Mouse (Mus musculus): ENCODE data around the gene Klf3. TPM values are rescaled to one million over a fixed set of nuclear protein-coding genes. Genes with fewer than 3 reads are reported as not detected.

Gene Klf3
- polyA plus RNA-seq, 2 experiments: 38.2 to 76.0 TPM

GRCm38 (mm10) chr5:64771619-64772018, 31.6 kb upstream of the Klf3 start:
- H3K9ac ChIP-seq (ENCODE audit: low read depth, low read length, severe bottlenecking): no peak overlapping the region
- no peak overlapping the region for H3K4me2 ChIP-seq (replicated peaks; ENCODE audit: low read depth, low read length, severe bottlenecking)
- H3K4me1 ChIP-seq (ENCODE audit: control insufficient read depth, insufficient read depth, low read length): no peaks in the 10 kb centered on the region
- H3K36me3 ChIP-seq (ENCODE audit: control insufficient read depth, insufficient read depth, low read length): no peaks in the 10 kb centered on the region
- H3K9me3 ChIP-seq (ENCODE audit: control insufficient read depth, low read length): no peaks in the 10 kb centered on the region
- H3K27ac ChIP-seq (replicated peaks; ENCODE audit: low read depth, low read length): no peak overlapping the region
- 91% methylated on average over 2 of the region's 2 CpGs for WGBS
- H3K27me3 ChIP-seq (ENCODE audit: control insufficient read depth, insufficient read depth, low read length): no peaks in the 10 kb centered on the region
- ATAC-seq (ENCODE audit: low FRiP score, low read depth) (no peak), DNase-seq (ENCODE audit: low spot score) (no peak)
- no peak overlapping the region for H3K4me3 ChIP-seq (replicated peaks; ENCODE audit: low read length)
- no peak for TF ChIP-seq POLR2A (IDR thresholded peaks at IDR 0.05; ENCODE audit: borderline replicate concordance, extremely low read depth, insufficient read depth, insufficient read length)

DNA sequence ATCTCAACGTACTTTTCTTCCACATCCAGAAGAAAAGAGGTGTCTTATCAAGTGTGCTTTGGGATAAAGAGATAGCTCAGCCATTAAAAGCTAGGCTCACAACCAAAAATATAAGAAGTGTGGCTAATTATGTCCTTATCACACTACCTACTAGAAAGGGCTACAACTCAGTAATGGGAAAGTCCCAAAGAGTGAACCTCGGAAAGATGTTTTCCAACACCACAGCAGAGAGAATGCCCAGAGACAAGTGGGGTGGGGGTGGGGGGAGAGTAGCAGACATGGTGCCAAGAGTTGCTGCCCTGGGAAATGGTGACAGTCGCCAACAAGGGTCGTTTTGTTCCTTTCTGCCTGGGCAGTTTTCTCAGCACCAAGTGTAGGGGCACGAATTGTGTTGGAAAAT, 25.0 kb upstream of the Klf3 start:
- Histone ChIP-seq H3K4me2 (replicated peaks; ENCODE audit: low read depth, low read length, severe bottlenecking) (no peak overlapping the region), H3K4me1 (ENCODE audit: control insufficient read depth, insufficient read depth, low read length) (no peaks in the 10 kb centered on the region), H3K27ac (replicated peaks; ENCODE audit: low read depth, low read length) (no peak overlapping the region), H3K9me3 (ENCODE audit: control insufficient read depth, low read length) (no peaks in the 10 kb centered on the region), H3K4me3 (replicated peaks; ENCODE audit: low read length) (no peak overlapping the region), H3K9ac (ENCODE audit: low read depth, low read length, severe bottlenecking) (no peak overlapping the region), H3K27me3 (ENCODE audit: control insufficient read depth, insufficient read depth, low read length) (no peaks in the 10 kb centered on the region), H3K36me3 (ENCODE audit: control insufficient read depth, insufficient read depth, low read length) (no peaks in the 10 kb centered on the region)
- ATAC-seq (ENCODE audit: low FRiP score, low read depth): no peak
- WGBS: 77% methylated on average over 5 of the region's 5 CpGs
- TF ChIP-seq POLR2A (IDR thresholded peaks at IDR 0.05; ENCODE audit: borderline replicate concordance, extremely low read depth, insufficient read depth, insufficient read length): no peak
- no peak for DNase-seq (ENCODE audit: low spot score)

DNA sequence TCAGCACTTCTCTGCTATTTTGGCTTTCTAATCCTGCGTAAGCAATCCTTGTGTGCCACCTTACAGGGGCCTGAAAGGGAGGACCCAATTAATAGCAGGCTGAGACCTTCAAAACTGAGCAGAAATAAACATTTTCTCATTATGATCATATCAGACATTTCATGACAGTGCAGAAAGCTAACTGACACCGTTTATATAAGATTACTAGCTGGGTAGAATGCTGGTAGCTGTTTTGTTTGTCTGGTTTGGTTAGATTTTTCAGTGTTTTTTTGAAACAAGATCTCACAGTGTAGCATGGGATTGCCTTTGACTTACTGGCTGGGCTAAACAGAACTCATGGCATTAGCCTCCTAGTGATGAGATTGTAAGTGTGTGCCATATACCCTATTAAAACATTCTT, 23.9 kb upstream of the Klf3 start:
- 71% methylated on average over 2 of the region's 2 CpGs for WGBS
- no peak overlapping the region for H3K4me3 ChIP-seq (replicated peaks; ENCODE audit: low read length)
- ATAC-seq (ENCODE audit: low FRiP score, low read depth) (no peak), DNase-seq (ENCODE audit: low spot score) (no peak)
- no peaks in the 10 kb centered on the region for H3K9me3 ChIP-seq (ENCODE audit: control insufficient read depth, low read length)
- no peak overlapping the region for H3K9ac ChIP-seq (ENCODE audit: low read depth, low read length, severe bottlenecking)
- no peaks in the 10 kb centered on the region for H3K27me3 ChIP-seq (ENCODE audit: control insufficient read depth, insufficient read depth, low read length)
- no peak overlapping the region for H3K4me2 ChIP-seq (replicated peaks; ENCODE audit: low read depth, low read length, severe bottlenecking)
- no peaks in the 10 kb centered on the region for H3K4me1 ChIP-seq (ENCODE audit: control insufficient read depth, insufficient read depth, low read length)
- TF ChIP-seq POLR2A (IDR thresholded peaks at IDR 0.05; ENCODE audit: borderline replicate concordance, extremely low read depth, insufficient read depth, insufficient read length): no peak
- H3K36me3 ChIP-seq (ENCODE audit: control insufficient read depth, insufficient read depth, low read length): no peaks in the 10 kb centered on the region
- no peak overlapping the region for H3K27ac ChIP-seq (replicated peaks; ENCODE audit: low read depth, low read length)

DNA sequence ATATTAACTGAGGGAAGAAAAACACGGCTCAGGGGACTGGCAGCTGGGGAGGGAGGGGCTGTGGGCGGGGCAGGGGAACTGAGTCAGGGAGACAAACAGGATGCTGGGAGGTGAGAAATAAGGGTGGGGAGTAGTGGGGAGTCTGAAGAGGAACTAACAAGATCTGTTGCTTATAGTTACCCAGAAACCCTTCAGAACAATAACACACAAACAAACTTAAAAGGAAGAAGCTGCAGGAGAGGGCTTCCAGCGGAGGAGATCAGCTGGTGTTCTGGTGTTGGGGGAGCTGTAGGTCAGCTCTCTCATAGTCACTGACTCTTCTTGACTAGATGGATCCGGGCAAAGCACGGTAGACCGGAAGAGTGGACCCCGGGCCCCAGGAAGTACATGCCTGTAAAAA, 22.4 kb upstream of the Klf3 start:
- Histone ChIP-seq H3K27ac (replicated peaks; ENCODE audit: low read depth, low read length) (no peak overlapping the region), H3K27me3 (ENCODE audit: control insufficient read depth, insufficient read depth, low read length) (no peaks in the 10 kb centered on the region), H3K4me1 (ENCODE audit: control insufficient read depth, insufficient read depth, low read length) (no peaks in the 10 kb centered on the region), H3K4me3 (replicated peaks; ENCODE audit: low read length) (no peak overlapping the region), H3K9me3 (ENCODE audit: control insufficient read depth, low read length) (no peaks in the 10 kb centered on the region), H3K9ac (ENCODE audit: low read depth, low read length, severe bottlenecking) (no peak overlapping the region), H3K4me2 (replicated peaks; ENCODE audit: low read depth, low read length, severe bottlenecking) (no peak overlapping the region), H3K36me3 (ENCODE audit: control insufficient read depth, insufficient read depth, low read length) (no peaks in the 10 kb centered on the region)
- DNase-seq (ENCODE audit: low spot score) (no peak), ATAC-seq (ENCODE audit: low FRiP score, low read depth) (no peak)
- TF ChIP-seq POLR2A (IDR thresholded peaks at IDR 0.05; ENCODE audit: borderline replicate concordance, extremely low read depth, insufficient read depth, insufficient read length): no peak
- WGBS: 79% methylated on average over 7 of the region's 7 CpGs

DNA sequence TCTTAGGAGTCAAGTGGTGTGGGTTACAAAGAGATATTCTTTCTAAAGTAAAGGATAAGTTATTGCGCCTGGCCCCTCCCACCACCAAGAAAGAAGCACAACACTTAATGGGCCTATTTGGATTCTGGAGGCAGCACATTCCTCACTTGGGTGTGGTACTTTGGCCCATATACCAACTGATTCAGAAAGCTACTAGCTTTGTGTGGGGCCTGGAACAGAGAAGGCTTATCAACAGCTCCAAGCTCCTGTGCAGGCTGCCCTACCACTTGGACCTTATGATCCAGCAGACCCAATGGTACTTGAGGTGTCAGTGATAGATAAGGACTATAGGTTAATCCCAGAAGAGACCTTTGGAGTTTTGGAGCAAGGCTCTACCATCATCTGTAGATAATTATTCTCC, 15.0 kb upstream of the Klf3 start:
- no peak for ATAC-seq (ENCODE audit: low FRiP score, low read depth)
- no peak overlapping the region for H3K4me3 ChIP-seq (replicated peaks; ENCODE audit: low read length)
- no peak overlapping the region for H3K27ac ChIP-seq (replicated peaks; ENCODE audit: low read depth, low read length)
- WGBS: 100% methylated on average over 1 of the region's 1 CpGs
- H3K27me3 ChIP-seq (ENCODE audit: control insufficient read depth, insufficient read depth, low read length): no peaks in the 10 kb centered on the region
- no peak for TF ChIP-seq POLR2A (IDR thresholded peaks at IDR 0.05; ENCODE audit: borderline replicate concordance, extremely low read depth, insufficient read depth, insufficient read length)
- no peak overlapping the region for H3K9ac ChIP-seq (ENCODE audit: low read depth, low read length, severe bottlenecking)
- no peak overlapping the region for H3K4me2 ChIP-seq (replicated peaks; ENCODE audit: low read depth, low read length, severe bottlenecking)
- no peaks in the 10 kb centered on the region for H3K9me3 ChIP-seq (ENCODE audit: control insufficient read depth, low read length)
- no peak for DNase-seq (ENCODE audit: low spot score)
- no peaks in the 10 kb centered on the region for H3K4me1 ChIP-seq (ENCODE audit: control insufficient read depth, insufficient read depth, low read length)
- H3K36me3 ChIP-seq (ENCODE audit: control insufficient read depth, insufficient read depth, low read length): no peaks in the 10 kb centered on the region

DNA sequence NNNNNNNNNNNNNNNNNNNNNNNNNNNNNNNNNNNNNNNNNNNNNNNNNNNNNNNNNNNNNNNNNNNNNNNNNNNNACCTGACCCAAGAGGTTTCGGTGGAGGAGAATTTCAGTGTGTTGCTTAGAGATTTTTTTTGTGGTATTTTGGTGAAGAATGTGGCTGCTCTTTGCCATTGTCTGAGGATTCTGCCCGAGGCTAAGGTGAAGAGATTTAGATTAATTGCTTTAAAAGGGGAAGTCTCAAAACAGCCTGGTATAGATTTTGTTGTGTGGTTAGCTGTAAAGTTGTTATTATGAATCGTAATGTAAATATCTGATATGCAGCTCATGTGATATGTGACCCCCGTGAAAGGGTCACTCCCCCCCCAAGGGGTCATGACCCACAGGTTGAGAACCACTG, 5.0 kb upstream of the Klf3 start:
- 0 out of 2 replicates have a peak, but pooled peaks cover 3% of the 10 kb centered on the region for H3K9me3 ChIP-seq (ENCODE audit: control insufficient read depth, low read length)
- TF ChIP-seq POLR2A (IDR thresholded peaks at IDR 0.05; ENCODE audit: borderline replicate concordance, extremely low read depth, insufficient read depth, insufficient read length): no peak
- DNase-seq (ENCODE audit: low spot score): no peak
- no peaks in the 10 kb centered on the region for H3K36me3 ChIP-seq (ENCODE audit: control insufficient read depth, insufficient read depth, low read length)
- no peaks in the 10 kb centered on the region for H3K27me3 ChIP-seq (ENCODE audit: control insufficient read depth, insufficient read depth, low read length)
- no peak overlapping the region for H3K4me2 ChIP-seq (replicated peaks; ENCODE audit: low read depth, low read length, severe bottlenecking)
- ATAC-seq (ENCODE audit: low FRiP score, low read depth): no peak
- 0 out of 2 replicates have a peak, but pooled peaks cover 3% of the 10 kb centered on the region for H3K4me1 ChIP-seq (ENCODE audit: control insufficient read depth, insufficient read depth, low read length)
- H3K27ac ChIP-seq (replicated peaks; ENCODE audit: low read depth, low read length): no peak overlapping the region
- H3K4me3 ChIP-seq (replicated peaks; ENCODE audit: low read length): no peak overlapping the region
- 77% methylated on average over 4 of the region's 4 CpGs for WGBS
- no peak overlapping the region for H3K9ac ChIP-seq (ENCODE audit: low read depth, low read length, severe bottlenecking)
